Mouse (Mus musculus) adipocyte (in vitro differentiated cells): ENCODE data around the gene Ets1.

Experiments used
- DNase-seq: peaks from one replicate; pipeline ENCODE4 v3.0.0-alpha.2; 2016; ENCODE audit warnings: low spot score

Ets1 gene

DNA sequence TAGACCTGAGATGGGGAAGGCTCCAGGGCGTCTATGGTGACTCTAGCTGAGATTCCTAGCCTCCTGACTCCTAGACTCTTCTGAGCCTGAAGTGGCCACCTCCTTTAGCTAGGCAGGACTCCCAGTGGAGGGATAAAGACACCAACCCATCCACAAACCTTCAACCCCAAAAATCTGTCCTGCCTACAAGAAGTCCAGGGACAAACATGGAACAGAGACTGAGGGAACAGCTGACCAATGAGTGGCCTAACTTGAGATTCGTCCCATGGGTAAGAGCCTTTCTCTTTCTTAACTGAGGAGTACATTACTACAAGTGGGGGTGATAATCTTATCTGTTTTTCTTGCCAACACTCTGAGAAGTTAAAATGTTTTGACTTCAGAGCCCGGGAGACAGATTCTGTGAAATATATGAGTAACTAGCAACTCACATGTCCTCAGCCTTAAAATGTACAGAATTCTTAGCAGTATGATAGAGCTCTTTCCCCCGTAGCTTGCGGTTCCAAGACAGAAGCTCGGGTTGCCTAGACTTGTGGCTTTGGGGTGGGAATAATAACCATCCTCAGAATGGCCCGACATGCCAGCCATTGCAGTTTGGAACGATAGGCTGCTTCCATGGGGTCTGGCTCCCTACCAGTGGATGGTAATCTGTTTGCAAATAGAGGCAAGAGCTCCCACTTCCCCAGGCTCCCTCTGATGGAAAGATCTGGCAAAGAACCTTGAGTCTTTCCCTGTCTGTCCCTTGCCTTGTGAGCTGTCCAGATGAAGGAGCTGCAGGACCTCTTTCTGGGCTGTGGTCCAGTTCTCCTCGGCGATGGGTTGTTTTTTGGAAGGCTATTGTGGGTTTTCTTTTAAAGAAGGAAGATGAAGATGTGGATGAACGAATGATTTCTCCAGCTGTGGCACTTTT lies 30.8 kb downstream of the Ets1 start:
- peak; percentile 53 for DNase-seq

DNA sequence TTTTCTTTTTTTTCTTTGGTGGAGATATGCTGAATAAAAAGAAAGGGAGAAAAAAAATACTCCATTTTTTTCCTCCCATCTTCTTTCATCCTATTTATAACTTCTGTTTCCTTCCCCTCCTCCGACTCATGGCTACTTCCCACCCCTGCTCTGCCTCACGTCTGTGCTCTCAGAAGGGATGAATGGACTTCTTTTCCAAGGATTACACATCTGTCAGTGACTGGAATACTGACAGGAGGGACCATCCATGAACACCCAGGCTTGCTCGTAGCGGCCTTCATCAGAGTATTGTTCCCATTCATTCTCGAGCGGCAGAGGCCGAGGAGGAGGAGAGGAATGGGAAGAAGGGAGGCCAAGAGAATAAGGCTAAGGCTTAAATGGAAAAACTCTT lies 31.5 kb downstream of the Ets1 start:
- no peak for DNase-seq

DNA sequence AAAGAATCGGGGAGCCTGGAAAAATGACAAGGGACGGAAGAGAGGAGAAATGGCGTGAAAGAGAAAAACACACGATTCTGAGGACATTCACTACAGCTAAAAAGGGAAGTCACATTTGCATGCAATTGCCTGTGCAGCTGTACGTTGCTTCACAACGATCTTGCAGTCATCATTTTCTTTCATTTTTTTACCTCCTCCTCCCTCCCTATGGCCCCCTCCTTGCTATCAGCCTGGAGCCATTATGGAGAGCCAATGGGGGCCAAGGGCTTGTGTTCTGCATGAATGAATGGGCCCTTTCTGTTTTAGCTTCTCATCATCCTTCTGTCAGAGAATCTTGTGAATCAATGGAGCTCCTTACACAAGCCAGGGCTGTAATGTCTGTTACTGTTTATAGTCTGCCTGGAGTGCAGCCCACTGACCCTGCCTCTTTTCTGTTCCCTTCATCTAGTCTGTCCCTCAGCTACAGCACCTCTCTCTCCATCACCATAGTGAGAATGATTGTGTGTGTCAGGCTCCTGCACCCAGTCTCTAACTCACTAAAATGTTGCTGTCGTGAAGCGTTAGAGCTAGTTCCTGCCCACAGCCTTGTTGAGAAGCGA lies 32.2 kb downstream of the Ets1 start:
- no peak for DNase-seq

DNA sequence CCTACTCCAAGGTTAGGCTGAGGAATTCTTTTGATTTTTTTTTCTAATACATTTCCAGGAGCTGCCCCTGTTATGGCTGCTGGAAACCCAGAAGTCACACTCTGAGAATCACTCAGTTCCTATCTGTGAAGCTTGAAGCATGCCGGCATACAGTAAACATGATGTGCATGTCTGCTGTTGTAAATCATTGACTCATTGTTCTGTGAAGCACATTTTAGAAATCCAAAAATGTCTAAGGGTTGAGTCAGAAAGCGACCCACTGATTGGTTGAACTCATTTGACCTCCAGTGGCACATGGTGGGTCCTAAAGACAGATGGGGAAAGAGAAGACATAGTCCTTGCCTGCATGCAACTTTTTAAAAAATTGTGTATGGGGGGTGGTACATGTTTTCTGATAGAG lies 33.4 kb downstream of the Ets1 start:
- DNase-seq = no peak

DNA sequence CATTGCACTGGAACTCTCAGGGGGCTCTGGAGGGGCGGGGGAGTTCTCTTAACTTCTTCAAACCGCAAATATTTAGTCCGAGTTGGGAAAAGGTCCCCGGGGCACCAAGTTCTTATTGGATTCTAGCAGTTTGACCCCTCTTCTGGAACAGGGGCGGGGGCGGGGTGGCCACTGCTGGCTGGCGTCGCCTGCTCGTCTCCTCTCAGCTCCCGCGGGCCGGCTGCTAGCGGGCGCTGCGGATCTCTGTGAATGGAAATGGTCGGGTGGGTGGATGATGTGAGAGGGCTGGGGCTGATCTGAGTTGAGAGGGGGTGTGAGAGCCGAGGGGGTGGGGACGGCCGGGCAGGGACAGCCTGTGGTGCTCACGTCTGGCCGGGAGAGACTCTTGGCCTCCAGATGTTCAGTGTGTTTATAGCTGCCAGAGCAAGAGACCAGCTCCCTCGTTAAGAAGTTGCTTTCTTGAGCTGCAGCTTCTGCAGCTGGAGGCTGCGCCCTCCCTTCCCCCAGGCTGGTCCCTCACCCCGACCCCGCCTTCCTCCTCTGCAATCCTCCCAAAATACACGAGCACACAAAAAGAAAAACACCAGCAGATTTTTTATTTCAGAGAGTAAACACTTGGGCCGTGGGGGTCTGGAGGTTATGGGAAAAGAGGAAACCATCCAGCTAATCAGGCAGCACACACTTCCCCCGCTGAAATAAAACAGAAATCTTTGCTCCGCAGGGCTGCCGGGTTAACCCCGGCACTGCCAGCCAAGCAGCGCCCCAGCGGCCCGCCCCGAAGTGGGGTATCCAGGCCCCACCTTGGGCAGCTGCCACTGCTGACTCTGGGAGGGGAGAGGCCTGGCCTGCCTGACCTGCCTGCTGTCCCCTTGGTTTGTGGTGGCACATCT lies 36.2 kb downstream of the Ets1 start:
- peak; percentile 46 for DNase-seq

DNA sequence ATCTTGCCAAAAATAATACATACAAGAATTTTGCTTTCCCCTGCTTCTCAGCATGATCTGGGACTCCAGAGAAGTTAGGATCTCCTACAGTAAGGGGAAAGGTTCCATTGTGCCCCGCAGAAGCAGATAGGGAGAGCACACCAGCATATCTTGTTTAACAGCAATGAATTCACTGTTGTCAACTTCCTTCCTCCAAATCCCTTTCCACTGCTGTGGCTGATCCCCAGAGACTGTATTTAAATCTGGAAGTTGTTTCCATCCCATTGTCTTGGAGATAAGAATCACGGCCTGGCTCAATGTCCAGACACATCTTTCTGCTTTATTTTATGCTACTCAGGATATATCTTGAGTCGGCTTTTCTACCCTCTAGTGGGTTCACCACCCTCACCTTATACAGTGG lies 37.9 kb downstream of the Ets1 start:
- no peak for DNase-seq

DNA sequence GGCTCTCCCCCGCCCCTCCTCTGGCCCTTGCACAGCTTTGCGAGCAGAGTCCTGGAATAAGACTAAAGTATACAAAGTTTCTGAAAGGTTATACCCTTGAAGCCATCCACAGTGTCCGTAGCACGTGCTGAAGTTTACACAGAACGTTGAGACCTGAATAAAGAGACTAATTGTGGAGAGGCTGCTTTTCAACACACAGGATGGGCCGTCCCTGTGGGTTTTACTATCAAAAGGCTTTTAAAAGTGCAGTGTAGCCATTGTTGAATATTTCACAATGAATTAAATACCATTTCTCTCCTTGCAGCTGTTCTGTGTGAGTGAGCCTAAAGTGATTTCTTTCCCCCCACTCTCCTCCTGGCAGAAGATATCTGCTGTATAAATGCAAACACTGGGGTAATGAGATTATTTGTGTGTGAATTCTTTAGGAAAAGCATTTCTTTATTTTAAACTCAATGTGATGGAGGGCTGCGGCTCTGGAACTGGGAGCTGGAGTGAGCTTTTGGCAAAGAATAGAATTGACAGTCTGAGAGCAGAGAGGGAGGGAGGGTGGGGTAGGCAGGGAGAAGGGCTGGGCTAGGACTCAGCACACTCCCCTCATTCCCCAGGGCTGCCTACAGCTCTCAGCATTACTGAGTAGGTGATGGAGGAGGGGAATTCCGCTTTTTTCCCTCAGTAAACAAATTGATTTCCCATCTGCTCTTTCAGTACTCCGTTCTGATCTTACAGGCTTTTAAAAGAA lies 39.8 kb downstream of the Ets1 start:
- no peak for DNase-seq

DNA sequence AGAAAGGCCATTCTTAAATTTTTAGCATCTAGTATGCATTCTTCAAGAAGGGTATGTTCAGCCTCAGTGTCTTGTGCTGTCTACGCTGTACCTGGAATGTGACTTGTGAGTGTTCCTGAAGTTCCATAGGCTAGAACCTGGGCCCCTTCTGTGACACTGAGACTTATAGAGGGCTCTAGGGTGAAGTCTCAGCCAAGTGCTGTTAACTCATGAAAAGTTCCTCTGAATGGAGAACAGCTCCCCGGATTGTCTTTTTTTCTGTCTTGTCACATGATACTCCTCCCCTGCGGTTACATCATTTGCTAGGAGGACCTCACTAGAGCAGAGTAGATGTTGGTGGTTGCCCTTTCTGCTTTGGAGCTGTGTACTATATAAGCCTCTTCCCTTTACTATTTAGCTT lies 40.5 kb downstream of the Ets1 start:
- no peak for DNase-seq

DNA sequence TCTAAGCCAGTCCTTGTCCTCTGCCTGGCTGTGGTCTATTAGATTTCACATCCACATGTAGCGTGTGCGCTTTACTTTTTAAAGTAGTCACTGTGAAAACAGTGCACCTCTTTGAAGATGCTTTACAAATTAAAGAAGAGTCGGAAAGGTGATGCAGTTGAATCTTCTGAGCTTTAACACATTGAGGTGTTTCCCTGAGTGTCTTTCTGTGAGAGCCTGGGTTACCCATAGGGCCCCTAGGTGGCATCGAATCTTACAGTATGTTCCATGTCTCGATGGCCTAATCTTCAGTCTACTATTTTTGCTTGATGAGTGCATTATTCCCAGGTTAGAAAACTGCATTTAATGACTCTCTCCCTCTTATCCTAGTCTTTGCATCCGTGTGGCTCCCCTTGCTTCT lies 41.6 kb downstream of the Ets1 start:
- DNase-seq = no peak

DNA sequence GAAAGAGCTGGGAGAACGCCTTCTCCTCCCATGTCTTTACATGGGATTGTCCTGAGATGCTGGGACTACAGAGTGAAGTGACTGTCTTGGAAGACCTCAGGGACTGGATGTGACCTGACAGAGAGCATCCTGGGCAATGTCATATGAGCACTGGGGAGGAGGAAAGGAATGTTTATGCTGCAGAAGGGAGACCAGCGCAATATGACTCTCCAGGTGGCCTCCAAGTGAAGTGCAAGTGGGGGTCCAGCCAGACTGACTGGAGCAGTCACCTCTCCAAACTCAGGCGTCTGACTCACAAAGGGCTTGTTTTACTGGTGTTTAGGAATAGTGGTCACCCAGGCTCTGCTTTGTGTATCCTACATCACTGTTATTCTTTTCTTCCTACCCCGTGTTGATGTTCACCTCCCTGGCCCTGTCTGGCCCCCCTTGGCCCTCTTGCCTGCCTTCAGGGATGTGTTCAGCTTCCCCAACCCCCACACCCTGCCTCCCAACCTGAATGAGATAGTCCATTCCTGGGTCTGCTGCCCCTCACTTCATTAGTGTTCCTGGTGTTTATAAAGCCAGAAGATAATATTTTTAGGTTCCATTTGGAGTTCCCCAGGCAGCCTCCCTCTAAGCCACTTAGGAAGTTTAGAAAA lies 42.2 kb downstream of the Ets1 start:
- DNase-seq = no peak

DNA sequence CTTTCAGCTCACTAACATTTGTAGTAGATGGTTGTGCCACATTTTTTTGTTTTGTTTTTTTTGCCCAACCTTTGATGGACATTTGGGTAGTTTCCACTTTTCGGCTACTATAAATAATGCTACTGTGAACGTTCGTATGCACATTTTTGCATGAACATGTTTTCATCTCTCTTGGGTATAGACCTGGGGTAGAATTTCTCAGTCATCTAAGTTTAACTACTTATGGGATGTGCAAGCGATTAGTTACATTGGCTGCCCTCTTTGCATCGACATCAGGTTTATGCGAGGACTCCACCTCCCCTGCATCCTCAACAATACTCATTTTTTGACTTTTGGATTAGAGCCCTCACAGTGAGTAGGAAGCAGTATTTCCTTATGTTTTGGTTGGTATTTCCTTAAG lies 43.5 kb downstream of the Ets1 start:
- DNase-seq = no peak

DNA sequence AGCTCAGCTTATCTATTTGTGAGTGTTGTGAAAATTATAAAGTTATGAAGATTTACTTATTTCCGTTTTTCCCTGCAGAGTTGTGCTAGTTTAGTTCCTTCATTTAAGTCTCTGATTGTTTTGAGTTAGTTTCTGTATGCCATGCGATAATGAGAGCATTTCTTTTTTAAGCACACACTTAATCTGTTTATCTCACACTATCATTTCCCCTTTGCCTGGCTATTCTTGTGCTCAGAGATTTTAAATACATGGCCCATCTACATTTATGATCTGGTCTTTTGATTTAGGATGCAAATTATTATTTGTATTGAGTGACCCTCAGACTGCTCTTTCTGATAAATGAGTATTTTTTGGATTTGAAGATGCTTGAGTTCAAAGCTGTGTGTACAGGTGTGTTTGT lies 44.2 kb downstream of the Ets1 start:
- DNase-seq = no peak

DNA sequence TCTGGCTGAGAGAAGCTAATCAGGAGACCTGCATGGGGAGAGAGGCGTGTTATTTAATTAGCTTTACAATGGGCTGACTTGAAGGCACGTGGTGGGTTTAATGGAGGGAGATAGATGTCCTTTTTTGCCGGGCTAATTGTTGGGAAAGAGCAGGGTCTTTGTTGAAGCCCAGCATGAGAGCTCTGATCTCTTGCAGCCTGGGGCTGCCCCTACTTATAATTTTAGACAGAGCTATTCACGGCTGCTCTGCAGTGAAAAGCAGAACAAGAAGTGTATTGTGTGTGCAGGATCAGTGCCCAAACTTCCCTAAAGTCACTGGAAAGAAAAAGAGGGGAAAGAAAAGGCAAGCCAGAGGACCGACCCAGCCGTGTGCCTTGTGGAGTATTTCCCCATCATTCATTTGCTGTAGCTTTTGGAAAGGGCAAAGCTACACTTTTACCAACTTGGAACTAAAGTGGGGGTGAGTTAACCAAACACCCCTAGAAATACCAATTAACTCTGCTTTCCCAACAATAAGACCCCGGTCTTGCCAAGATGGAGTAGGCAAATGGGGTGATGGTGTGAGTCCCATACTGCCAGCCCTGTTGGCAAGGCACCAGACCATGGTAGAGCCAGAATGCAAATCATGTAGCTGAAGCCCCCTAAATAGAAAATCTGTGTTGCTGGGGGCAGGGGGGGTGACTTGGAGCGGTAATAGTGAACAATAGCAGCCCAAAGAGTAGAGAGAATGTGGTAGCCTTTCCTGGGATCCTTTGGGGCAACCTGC lies 50.0 kb downstream of the Ets1 start:
- DNase-seq = no peak

DNA sequence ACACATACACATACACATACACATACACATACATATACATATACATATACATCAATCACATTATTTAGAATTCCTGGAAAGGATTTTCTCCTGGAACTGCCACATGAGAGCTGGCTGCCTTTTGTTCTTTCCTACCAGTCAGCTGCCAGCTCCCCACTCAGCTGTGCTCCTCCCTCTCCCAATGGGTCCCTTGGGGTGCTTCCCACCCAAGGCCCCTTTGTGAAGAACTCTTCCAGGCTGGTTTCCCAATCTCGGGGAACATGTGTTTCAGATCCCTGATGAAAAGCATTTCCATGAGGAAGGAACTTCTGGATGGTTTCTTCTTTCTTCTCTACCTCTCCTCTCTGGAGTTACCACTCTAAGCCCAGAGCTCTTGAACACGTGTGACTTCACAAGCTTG lies 52.3 kb downstream of the Ets1 start:
- no peak for DNase-seq

DNA sequence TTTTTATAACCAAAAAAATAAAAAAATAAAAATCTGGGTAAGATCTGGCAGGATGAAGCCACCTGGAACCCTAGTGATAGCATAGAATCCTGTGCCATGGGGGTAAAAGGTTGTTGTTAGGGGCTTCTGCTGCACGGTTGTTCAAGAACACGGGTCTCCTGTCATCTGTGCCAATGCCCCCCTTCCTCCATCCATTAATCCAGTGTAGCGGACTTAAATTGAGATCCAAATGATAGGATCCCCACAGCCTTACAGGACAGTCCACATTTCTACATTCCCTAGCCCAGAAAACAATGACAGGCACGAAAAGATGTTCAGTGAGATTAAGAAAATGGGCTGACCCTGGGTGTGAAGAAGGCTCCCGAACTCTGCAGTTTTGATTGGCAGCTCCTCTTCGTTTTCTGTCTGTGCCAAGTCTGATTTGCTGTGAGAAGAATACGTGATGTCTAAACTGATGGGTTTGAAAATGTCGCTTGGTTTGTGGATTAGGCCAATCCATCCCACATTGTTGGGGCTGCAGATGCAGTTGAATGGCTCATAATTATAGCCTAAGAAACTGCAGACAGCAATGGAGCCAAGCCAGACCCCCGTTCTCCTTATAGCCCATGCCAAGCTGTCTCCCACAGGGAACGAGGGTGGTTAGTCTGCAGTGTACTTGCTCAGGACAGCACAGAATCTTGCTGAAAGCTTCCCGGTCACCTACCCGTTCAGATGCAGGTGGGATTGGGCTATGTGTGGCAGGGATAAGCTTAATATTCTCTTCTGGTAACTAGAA lies 55.3 kb downstream of the Ets1 start:
- DNase-seq = no peak

DNA sequence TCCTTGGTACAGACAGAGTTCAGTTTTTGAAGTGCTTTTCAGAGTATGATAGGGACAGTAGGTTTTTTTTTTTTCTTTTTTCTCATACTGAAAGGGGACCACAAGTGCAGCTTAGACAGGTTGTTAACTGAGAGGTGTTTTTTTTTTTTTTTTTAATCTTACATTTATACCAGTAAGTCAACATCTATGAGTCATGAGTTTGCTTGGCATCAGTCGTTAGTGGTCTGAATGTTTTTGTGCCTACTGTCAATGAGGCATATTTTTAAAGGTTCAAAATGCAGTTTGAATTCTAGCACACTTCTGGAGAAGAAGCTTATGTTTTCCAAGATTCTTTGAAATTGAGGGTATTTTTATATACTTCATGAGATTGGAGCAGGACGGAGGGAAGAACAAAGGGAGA lies 56.9 kb downstream of the Ets1 start:
- DNase-seq = no peak

DNA sequence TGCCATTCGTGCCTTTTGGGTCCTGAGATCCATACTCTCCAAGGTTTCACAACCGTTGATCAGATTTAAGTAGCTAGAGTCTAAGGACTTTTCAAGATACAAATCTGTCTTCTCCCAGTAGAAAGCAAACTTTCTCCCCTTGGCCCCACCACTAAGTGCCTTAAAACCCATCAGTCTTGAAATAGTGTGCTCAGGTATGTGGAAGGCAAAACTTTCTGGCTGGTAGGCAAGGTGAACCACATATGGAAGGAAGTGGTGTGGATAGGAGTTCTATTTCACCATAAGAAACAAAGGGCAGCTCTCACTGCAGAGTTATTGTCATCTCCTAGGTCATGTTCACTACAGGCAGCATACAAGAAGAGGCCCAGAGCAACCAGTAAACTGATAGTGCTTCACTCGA lies 57.4 kb downstream of the Ets1 start:
- DNase-seq = no peak

DNA sequence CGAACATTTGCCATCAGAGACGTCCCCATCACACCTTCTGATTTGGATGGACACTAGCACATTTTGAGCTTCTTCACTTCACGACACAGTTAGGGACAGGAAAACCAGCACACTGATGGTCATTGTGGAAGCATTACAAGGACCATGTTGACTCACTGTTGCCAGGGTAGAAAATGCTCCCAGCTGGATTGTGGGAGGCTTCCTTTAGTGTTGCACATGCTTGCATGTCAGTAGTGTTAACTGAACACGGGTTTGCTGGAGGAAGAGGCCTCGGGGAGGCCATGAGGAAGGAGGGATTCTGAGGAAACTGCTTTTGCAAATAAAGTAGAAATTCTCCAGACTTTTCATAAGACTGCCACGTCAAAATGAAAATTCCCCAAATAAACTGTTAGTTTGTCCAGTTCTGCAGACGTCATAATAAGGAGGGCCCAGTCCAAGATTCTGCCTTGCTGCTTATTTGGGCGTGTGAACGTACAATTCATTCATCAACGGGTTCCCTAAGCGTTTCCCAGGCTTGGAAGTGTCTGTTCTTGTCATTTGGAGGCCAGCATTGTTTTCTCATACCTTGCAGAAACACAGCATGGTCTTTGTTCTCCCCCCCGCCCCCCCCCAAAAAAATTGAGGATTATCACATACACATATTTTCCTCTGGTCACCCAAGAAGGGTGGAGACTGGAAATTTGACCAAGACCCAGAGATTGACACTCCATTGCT lies 58.2 kb downstream of the Ets1 start:
- no peak for DNase-seq

DNA sequence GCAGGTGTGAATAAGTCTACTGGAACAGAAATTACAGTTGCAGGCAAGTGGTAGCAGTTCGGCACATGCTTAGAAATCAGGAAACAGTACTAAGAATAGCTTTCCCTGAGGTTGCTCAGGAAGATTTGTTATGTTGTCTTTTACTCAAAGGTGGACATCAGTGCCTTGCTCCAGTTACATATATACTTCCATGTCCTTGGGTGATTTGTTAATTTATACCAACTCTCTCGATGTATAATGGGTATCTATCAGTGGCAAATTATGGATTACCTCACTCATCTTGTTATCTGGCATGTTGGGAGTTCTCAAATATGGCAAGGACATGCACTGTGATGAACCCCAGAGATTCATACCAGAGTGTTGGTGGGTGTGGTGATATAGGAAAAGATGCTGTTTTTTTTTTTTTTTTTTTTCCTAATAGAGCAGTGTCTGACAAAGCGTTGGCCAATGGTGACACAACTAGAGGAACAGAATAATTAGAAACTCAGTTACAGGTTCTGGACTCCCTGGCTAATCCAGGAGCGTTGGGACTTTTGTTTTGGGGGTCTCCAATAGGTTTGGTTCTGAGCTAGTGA lies 59.0 kb downstream of the Ets1 start:
- no peak for DNase-seq
